ENCODE assay signal across 8 mouse cellular contexts in genomic region chr2:90964811-90965465, GRCm38 (mm10). TPM values are rescaled to one million over a fixed set of nuclear protein-coding genes. Genes with fewer than 3 reads are reported as not detected.
A peak's percentile ranks its signal among the peaks of the same experiment; 100 is the strongest.
DNase-seq lines count a peak whose midpoint lies in the region; ATAC-seq and TF ChIP-seq lines count a peak whose summit lies in the region.

No protein-coding gene starts in this region.

- H3K4me3 ChIP-seq in heart, embryonic 15.5 days = peak overlapping the region; percentile 35
- H3K4me3 ChIP-seq in myocyte = no peak overlapping the region

- H3K9me3 ChIP-seq in heart, embryonic 15.5 days (replicated peaks) = no peaks in the 10 kb centered on the region

- H3K79me2 ChIP-seq in myocyte (ENCODE audit: control insufficient read depth, insufficient read depth) = peaks cover 99% of the 10 kb centered on the region

- peak overlapping the region; percentile 5 for H3K9ac ChIP-seq in heart, embryonic 15.5 days

- DNase-seq in adrenal gland, postnatal 10 days = peak; percentile 14
- no peak for DNase-seq in adrenal gland, postnatal 25 days
- DNase-seq in urinary bladder, adult 2 months (ENCODE audit: low spot score) = peak; percentile 24
- DNase-seq in urinary bladder, postnatal 10 days (ENCODE audit: low spot score) = no peak
- DNase-seq in left cerebral cortex, postnatal 10 days (ENCODE audit: extremely low spot score in 1 of 2, low spot score in 2 of 2) = peak; percentile 44 to 68
- no peak for DNase-seq in Muller cell, postnatal 12 days (ENCODE audit: inconsistent ontology term)

- no peak for TF ChIP-seq POLR2A in myocyte (IDR thresholded peaks at IDR 0.05; ENCODE audit: insufficient read length, low read depth)

- WGBS in heart, embryonic 15.5 days = 27% methylated on average over 7 of the region's 7 CpGs

- peak; percentile 94 for ATAC-seq in heart, embryonic 15.5 days (replicated peaks; ENCODE audit: insufficient number of reproducible peaks, insufficient read depth, low FRiP score, low read depth)

- no peaks in the 10 kb centered on the region for H3K36me3 ChIP-seq in heart, embryonic 15.5 days
- peaks cover 6% of the 10 kb centered on the region for H3K36me3 ChIP-seq in myocyte (ENCODE audit: control insufficient read depth, insufficient read depth)

- peak overlapping the region; percentile 55 for H3K4me2 ChIP-seq in heart, embryonic 15.5 days
- peak overlapping the region; percentile 55 for H3K4me2 ChIP-seq in myocyte (ENCODE audit: low read depth)

- intact Hi-C loops in left cerebral cortex, postnatal 10 days (cut with DNase I) = no loop called here

- peak overlapping the region; percentile 88 for H3K27ac ChIP-seq in heart, embryonic 15.5 days

- no peaks in the 10 kb centered on the region for H3K27me3 ChIP-seq in heart, embryonic 15.5 days
- no peaks in the 10 kb centered on the region for H3K27me3 ChIP-seq in myocyte (ENCODE audit: control insufficient read depth, insufficient read depth, insufficient read length)

- no peak overlapping the region for H3ac ChIP-seq in myocyte (ENCODE audit: control insufficient read depth, insufficient read length)

- H3K4me1 ChIP-seq in heart, embryonic 15.5 days (replicated peaks) = peaks cover 20% of the 10 kb centered on the region

TF ChIP-seq in myocyte, 11 proteins besides CTCF, POLR2A, EP300 and RAD21:
- TF ChIP-seq MYOD1 (IDR thresholded peaks at IDR 0.05; ENCODE audit: control insufficient read depth in 1 of 3, insufficient read length in 2 of 3, low read depth in 2 of 3) (no peak), SRF (IDR thresholded peaks at IDR 0.05; ENCODE audit: control insufficient read depth, insufficient read length, low read depth) (no peak), USF1 (IDR thresholded peaks at IDR 0.05; ENCODE audit: low read depth) (no peak), REST (IDR thresholded peaks at IDR 0.05; ENCODE audit: insufficient read depth, insufficient read length) (no peak), MYOG (IDR thresholded peaks at IDR 0.05; ENCODE audit: control insufficient read depth in 1 of 3, insufficient read depth in 1 of 3, insufficient read length in 2 of 3, low read depth in 2 of 3) (no peak), POLR2AphosphoS2 (IDR thresholded peaks at IDR 0.05; ENCODE audit: insufficient read length, low read depth) (no peak), TCF12 (IDR thresholded peaks at IDR 0.05; ENCODE audit: insufficient read depth, poor library complexity, severe bottlenecking) (no peak), E2F4 (IDR thresholded peaks at IDR 0.05; ENCODE audit: insufficient read depth) (no peak), CEBPB (IDR thresholded peaks at IDR 0.05; ENCODE audit: insufficient read depth, poor library complexity, severe bottlenecking) (no peak), TCF3 (IDR thresholded peaks at IDR 0.05; ENCODE audit: insufficient read length, low read depth) (no peak)

RNA-seq across cellular contexts. Expression of gene Celf1, which starts 24.8 kb away (rescaled TPM):
- total RNA-seq in adrenal gland, postnatal 10 days (2021) = 10 to 100 TPM; 74.7 to 87.0 TPM
- total RNA-seq in adrenal gland, postnatal 25 days (2021) = 92.6 and 96.8 TPM in 2 replicates
- polyA plus RNA-seq in urinary bladder, adult 2 months (2012; rRNA removed) = 90.1 and 90.7 TPM in 2 replicates
- polyA plus RNA-seq in heart, embryonic 15.5 days (2015; fragmentation: Nextera tagmentation; extraction: Ambion mirVana) = 98.2 and 98.3 TPM in 2 replicates
- 100 to 1,000 TPM; 125 to 129 TPM for total RNA-seq in left cerebral cortex, postnatal 10 days (2021)
- polyA plus RNA-seq in myocyte (2012; fragmentation: generic; extraction: Trizol) = 27.1 TPM

Comparison
In these comparisons a context has a peak if more than half of its experiments do, and no peak if none do; other contexts are left out.
1. DNase-seq: peak in adrenal gland, postnatal 10 days (single experiment), urinary bladder, adult 2 months (single experiment) and left cerebral cortex, postnatal 10 days (2 of 2); none in adrenal gland, postnatal 25 days (single experiment), urinary bladder, postnatal 10 days (single experiment) and Muller cell, postnatal 12 days (single experiment).